Mouse (Mus musculus): ENCODE data around the gene Srpk3. TPM values are rescaled to one million over a fixed set of nuclear protein-coding genes. Genes with fewer than 3 reads are reported as not detected.
"Not testable (repeated sequence)": the region's sequence is repeated elsewhere in the genome, so short reads cannot be mapped to it uniquely, and the experiment has no call there.

Srpk3 gene
- polyA plus RNA-seq (2015; fragmentation: Nextera tagmentation; extraction: Ambion mirVana), result 1.7 TPM in 2 replicates

DNA sequence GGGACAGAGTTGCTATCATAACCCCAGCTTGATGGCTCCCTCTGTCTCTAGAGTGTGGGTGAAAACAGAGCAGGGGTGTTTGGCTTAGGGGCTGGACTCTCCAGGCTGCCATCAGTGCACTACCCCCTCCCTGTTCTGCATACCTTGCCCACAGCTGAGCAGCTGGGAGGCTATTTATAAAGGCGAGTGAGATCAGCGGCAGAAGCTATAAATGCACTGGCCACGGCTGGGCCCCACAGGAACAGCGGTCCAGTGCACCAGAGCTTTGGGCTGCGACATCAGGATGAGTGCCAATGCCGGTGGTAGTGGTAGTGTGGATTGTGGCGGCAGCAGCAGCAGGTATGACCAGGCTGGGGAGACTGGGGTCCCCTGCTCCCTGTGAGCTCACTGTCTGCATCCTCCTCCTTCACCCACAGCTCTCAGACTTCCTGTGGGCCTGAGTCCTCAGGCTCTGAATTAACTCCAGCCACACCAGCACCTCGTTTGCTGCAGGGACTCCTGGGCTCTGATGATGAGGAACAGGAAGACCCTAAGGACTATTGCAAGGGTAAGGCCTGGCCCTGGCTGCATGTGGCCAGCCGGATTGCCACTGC, at the start of gene Srpk3:
Srpk3 (plus strand) TSS at position 238 of the 593 bp plus-strand sequence.
- Histone ChIP-seq H3K27ac (ENCODE audit: low read depth) (peak within 1 kb of the TSS; percentile 22; the same call in 1 of the 2 replicates), H3K4me3 (ENCODE audit: low read depth, low read length) (no peak within 1 kb of the TSS)
- ATAC-seq, result peak; percentile 33

DNA sequence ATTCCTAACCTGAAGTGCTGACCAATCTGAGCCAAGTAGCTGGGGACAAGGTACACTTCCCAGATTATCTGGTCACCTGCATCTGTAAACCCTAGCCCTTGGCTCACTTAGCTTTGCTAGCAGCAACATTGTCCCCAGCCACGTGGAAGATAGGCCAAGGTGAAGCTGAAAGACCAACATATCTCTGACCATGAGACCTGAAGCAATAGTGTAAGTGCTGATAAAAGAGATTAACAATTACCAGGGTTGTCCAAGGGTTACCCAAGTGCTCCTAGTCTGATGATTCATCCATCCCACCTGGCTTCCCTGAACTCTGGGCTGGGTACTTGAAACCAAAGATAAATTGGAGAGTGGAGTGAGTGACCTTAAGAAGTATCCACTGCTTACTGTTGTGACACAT, 43.3 kb upstream of the Srpk3 start:
- Histone ChIP-seq H3K36me3 (replicated peaks; ENCODE audit: insufficient read depth, low read length) (peaks cover 5% of the 10 kb centered on the region; the same call in 1 of the 2 replicates), H3K4me2 (ENCODE audit: low read depth, low read length) (no peak overlapping the region), H3K9ac (replicated peaks) (no peak overlapping the region), H3K4me1 (ENCODE audit: insufficient read depth) (no peaks in the 10 kb centered on the region), H3K27me3 (ENCODE audit: insufficient read depth, low read length) (no peaks in the 10 kb centered on the region), H3K9me3 (ENCODE audit: low read length) (no peaks in the 10 kb centered on the region), H3K27ac (ENCODE audit: low read depth) (no peak overlapping the region), H3K4me3 (ENCODE audit: low read depth, low read length) (no peak overlapping the region)
- ATAC-seq (no peak), DNase-seq (no peak)
- no peak for TF ChIP-seq CTCF (IDR thresholded peaks at IDR 0.05; ENCODE audit: low read depth)
- no peak for TF ChIP-seq EP300 (IDR thresholded peaks at IDR 0.05; ENCODE audit: low read depth)
- 32% methylated on average over 1 of the region's 1 CpGs for WGBS (ENCODE audit: insufficient replicate concordance)

More for the DNA sequence above, at the start of gene Srpk3:
- peak; percentile 20 for DNase-seq
- Histone ChIP-seq H3K36me3 (replicated peaks; ENCODE audit: insufficient read depth, low read length) (peaks cover 5% of the 10 kb centered on the region), H3K9me3 (ENCODE audit: low read length) (no peaks in the 10 kb centered on the region), H3K27me3 (ENCODE audit: insufficient read depth, low read length) (no peaks in the 10 kb centered on the region), H3K4me2 (ENCODE audit: low read depth, low read length) (no peak within 1 kb of the TSS), H3K4me1 (ENCODE audit: insufficient read depth) (no peaks in the 10 kb centered on the region), H3K9ac (replicated peaks) (no peak within 1 kb of the TSS)
- 44% methylated on average over 9 of the region's 9 CpGs for WGBS (ENCODE audit: insufficient replicate concordance)
- no peak for TF ChIP-seq EP300 (IDR thresholded peaks at IDR 0.05; ENCODE audit: low read depth)
- no peak for TF ChIP-seq CTCF (IDR thresholded peaks at IDR 0.05; ENCODE audit: low read depth)

DNA sequence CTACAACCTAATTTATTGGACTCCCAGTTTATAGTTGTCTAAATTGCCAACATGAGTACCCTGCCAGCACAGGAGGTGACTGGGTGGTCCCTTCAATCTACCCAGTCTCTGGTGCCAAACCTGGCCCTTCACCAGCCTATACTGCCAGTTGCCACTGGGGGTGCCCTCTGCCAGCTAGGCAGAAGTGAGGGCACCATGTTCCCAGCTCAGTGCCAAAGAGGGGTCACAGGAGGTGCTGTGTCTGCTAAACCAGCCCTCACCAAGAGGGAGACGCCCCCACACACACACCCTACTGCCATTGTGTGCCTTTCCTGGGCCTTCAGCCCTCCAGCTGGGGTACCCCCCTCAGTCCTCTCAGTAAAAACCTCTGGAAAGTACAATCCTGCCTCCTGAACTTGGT, 36.0 kb upstream of the Srpk3 start:
- no peak overlapping the region for H3K4me3 ChIP-seq (ENCODE audit: low read depth, low read length)
- no peaks in the 10 kb centered on the region; the same call in 1 of the 2 replicates for H3K36me3 ChIP-seq (replicated peaks; ENCODE audit: insufficient read depth, low read length)
- no peak overlapping the region for H3K9ac ChIP-seq (replicated peaks)
- TF ChIP-seq EP300 (IDR thresholded peaks at IDR 0.05; ENCODE audit: low read depth) (no peak), CTCF (IDR thresholded peaks at IDR 0.05; ENCODE audit: low read depth) (peak; percentile 46)
- H3K27me3 ChIP-seq (ENCODE audit: insufficient read depth, low read length), result no peaks in the 10 kb centered on the region
- WGBS (ENCODE audit: insufficient replicate concordance), result 55% methylated on average over 1 of the region's 1 CpGs
- ATAC-seq, result no peak
- no peak for DNase-seq
- H3K4me2 ChIP-seq (ENCODE audit: low read depth, low read length), result no peak overlapping the region
- no peaks in the 10 kb centered on the region for H3K9me3 ChIP-seq (ENCODE audit: low read length)
- no peaks in the 10 kb centered on the region for H3K4me1 ChIP-seq (ENCODE audit: insufficient read depth)
- no peak overlapping the region for H3K27ac ChIP-seq (ENCODE audit: low read depth)

DNA sequence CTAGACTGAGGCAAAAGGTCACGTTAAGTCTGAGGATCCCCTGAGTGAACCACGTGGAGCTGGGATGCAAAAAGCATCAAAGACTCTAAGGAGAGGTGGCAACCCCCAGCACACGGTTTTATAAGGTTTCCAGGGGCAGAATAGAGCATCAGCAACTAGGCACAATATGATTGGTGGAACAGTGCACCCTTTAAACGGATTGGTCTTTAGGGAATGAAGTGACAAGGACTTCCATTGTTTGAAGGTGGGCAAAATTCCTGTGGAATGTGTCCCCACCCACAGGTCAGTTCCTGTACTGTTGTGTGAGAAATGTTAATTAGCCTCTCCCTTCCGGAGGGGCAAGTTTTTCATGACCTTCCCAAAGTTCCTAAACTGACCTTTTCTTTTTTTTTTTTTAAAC, 35.1 kb upstream of the Srpk3 start:
- Histone ChIP-seq H3K4me1 (ENCODE audit: insufficient read depth) (no peaks in the 10 kb centered on the region), H3K27me3 (ENCODE audit: insufficient read depth, low read length) (no peaks in the 10 kb centered on the region), H3K36me3 (replicated peaks; ENCODE audit: insufficient read depth, low read length) (no peaks in the 10 kb centered on the region; the same call in 1 of the 2 replicates), H3K9me3 (ENCODE audit: low read length) (no peaks in the 10 kb centered on the region), H3K4me2 (ENCODE audit: low read depth, low read length) (no peak overlapping the region), H3K9ac (replicated peaks) (no peak overlapping the region), H3K4me3 (ENCODE audit: low read depth, low read length) (no peak overlapping the region), H3K27ac (ENCODE audit: low read depth) (no peak overlapping the region)
- TF ChIP-seq EP300 (IDR thresholded peaks at IDR 0.05; ENCODE audit: low read depth), result no peak
- TF ChIP-seq CTCF (IDR thresholded peaks at IDR 0.05; ENCODE audit: low read depth), result no peak
- WGBS (ENCODE audit: insufficient replicate concordance), result 62% methylated on average over 5 of the region's 5 CpGs
- no peak for DNase-seq
- no peak for ATAC-seq

DNA sequence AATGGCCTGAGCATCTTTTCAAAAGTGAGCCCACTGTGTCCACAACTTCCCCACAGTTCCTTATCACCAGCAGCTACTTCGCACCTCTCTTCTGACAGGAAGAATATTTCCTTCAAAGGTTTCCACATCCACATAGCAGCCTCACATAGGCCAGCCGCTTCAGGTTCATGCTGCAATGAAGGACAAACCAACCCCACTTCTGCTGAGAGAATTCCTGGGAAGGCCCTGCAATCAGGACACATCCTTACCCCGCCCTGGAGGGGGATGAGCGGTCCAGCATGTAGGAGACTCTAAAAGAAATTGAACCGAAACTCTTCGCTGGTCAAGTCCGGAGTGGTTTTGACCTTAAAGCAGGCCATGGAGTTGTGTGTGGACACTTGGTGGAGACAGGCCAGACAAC, 34.4 kb upstream of the Srpk3 start:
- H3K4me2 ChIP-seq (ENCODE audit: low read depth, low read length); H3K27ac ChIP-seq (ENCODE audit: low read depth); DNase-seq; H3K4me3 ChIP-seq (ENCODE audit: low read depth, low read length); ATAC-seq; H3K9me3 ChIP-seq (ENCODE audit: low read length); H3K27me3 ChIP-seq (ENCODE audit: insufficient read depth, low read length); H3K4me1 ChIP-seq (ENCODE audit: insufficient read depth); H3K36me3 ChIP-seq (replicated peaks; ENCODE audit: insufficient read depth, low read length); H3K9ac ChIP-seq (replicated peaks): not testable (repeated sequence)
- WGBS (ENCODE audit: insufficient replicate concordance), result 87% methylated on average over 7 of the region's 7 CpGs

DNA sequence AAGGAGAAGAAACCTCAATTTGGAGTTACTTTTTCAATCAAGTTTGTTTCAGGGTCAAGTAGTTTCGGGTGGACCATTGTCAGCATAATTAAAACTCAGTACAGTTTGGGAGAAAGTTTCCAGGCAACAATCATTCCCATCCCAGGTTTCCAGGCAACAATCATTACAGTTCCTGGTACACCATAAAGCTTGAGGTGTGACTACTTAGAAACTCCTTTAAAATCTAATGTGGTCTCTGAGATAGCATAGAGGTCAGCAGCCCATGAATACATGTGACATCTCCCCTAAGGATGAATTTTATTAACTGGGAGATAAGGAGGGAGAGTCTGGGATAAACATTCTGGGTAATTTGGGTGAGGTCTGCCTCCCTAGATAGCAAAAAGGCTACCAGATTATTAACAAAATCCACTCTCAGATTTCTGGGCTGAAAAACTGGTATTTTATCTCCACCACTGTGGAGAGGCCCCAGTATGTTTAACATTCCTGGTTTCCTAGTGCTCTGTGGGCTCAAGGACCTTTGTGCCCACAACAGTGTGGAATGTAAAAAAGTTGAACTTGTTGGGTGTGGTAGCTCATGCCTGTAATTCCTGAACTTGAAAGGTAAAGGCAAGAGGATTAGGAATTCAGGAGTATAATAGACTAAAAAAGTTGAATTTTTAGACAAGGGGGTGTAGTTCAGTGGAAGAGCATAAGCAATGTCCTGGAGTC, 29.3 kb upstream of the Srpk3 start:
- H3K4me3 ChIP-seq (ENCODE audit: low read depth, low read length), result no peak overlapping the region
- ATAC-seq (no peak), DNase-seq (no peak)
- no peaks in the 10 kb centered on the region for H3K36me3 ChIP-seq (replicated peaks; ENCODE audit: insufficient read depth, low read length)
- no peaks in the 10 kb centered on the region for H3K4me1 ChIP-seq (ENCODE audit: insufficient read depth)
- H3K27ac ChIP-seq (ENCODE audit: low read depth), result no peak overlapping the region
- no peaks in the 10 kb centered on the region for H3K9me3 ChIP-seq (ENCODE audit: low read length)
- H3K27me3 ChIP-seq (ENCODE audit: insufficient read depth, low read length), result no peaks in the 10 kb centered on the region
- TF ChIP-seq CTCF (IDR thresholded peaks at IDR 0.05; ENCODE audit: low read depth) (no peak), EP300 (IDR thresholded peaks at IDR 0.05; ENCODE audit: low read depth) (no peak)
- 67% methylated on average over 1 of the region's 1 CpGs for WGBS (ENCODE audit: insufficient replicate concordance)
- H3K4me2 ChIP-seq (ENCODE audit: low read depth, low read length), result no peak overlapping the region
- no peak overlapping the region for H3K9ac ChIP-seq (replicated peaks)
